Mouse (Mus musculus): ENCODE results near the gene Sfxn3. TPM values are rescaled to one million over a fixed set of nuclear protein-coding genes. Genes with fewer than 3 reads are reported as not detected.
"Not testable (repeated sequence)": the region's sequence is repeated elsewhere in the genome, so short reads cannot be mapped to it uniquely, and the experiment has no call there.

The Sfxn3 gene
- total RNA-seq, 2 experiments from 2014 or later = 50.1 to 51.8 TPM

GRCm38 (mm10) chr19:45017216-45017771 is 30.0 kb upstream of the Sfxn3 start:
- peak; percentile 69 for DNase-seq (ENCODE audit: low spot score in 2 of 2)

- peak; percentile 93 to 94 for DNase-seq (ENCODE audit: low spot score in 2 of 2)
Observed at GRCm38 (mm10) chr19:45017909-45018308, 29.4 kb upstream of the Sfxn3 start.

GRCm38 (mm10) chr19:45018351-45018831 is 28.9 kb upstream of the Sfxn3 start:
- no peak for DNase-seq (ENCODE audit: low spot score in 2 of 2)

DNA sequence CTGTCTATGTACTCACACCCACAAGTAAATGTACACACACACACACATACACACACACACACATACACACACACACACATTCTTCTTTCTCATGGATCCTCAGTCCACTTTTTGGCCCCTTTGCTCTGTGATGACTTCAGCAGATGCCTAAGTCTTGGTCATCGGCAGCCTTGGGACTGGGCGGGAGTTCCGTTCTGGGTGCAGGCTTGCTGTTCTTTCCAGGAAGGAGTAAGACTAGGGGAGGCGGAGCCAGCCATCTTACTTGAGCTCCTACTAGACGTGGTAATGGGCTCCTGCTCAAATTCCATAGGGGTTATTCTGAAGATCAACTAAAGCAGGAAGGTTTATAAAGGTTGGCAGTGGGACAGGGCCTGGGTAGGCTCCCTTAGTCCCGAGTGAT is 27.0 kb upstream of the Sfxn3 start:
- peak in 1 of 2 experiments; percentile 51 for DNase-seq (ENCODE audit: low spot score in 2 of 2)

DNA sequence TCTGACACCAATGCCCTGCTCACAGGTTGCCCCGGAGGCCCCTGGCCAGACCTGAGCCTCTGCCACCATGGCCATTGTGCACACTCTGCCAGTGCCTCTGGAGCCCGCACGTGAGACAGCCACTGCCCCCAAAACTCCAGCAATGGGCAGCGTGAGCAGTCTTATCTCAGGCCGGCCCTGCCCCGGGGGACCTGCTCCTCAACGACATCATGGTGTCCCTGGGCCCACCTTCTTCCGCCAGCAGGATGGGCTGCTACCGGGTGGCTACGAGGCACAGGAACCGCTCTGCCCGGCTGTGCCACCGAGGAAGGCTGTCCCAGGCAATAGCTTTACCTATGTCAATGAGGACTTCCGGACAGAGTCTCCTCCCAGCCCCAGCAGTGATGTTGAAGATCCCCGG is 25.9 kb upstream of the Sfxn3 start:
- no peak for DNase-seq (ENCODE audit: low spot score in 2 of 2)

- no peak for DNase-seq (ENCODE audit: low spot score in 2 of 2)
Observed at GRCm38 (mm10) chr19:45023993-45024392, 23.3 kb upstream of the Sfxn3 start.

DNA sequence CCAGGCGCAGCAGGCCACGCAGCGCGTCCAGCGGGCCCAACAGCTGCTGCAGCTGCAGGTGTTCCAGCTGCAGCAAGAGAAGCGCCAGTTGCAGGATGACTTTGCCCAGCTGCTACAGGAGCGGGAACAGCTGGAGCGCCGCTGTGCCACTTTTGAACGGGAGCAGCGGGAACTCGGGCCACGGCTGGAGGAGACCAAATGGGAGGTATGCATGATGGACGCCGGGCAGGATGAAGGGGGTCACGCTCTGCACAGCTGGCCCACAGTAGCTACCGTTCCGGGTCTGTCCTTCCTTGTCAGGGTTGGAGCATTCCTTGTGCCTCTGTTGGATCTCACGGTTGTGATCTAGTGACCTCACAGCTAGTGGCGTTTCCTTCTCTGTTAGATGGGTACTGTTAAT is 22.5 kb upstream of the Sfxn3 start:
- DNase-seq (ENCODE audit: low spot score in 2 of 2) = no peak

GRCm38 (mm10) chr19:45025937-45026568 is 21.2 kb upstream of the Sfxn3 start:
- no peak for DNase-seq (ENCODE audit: low spot score in 2 of 2)

DNA sequence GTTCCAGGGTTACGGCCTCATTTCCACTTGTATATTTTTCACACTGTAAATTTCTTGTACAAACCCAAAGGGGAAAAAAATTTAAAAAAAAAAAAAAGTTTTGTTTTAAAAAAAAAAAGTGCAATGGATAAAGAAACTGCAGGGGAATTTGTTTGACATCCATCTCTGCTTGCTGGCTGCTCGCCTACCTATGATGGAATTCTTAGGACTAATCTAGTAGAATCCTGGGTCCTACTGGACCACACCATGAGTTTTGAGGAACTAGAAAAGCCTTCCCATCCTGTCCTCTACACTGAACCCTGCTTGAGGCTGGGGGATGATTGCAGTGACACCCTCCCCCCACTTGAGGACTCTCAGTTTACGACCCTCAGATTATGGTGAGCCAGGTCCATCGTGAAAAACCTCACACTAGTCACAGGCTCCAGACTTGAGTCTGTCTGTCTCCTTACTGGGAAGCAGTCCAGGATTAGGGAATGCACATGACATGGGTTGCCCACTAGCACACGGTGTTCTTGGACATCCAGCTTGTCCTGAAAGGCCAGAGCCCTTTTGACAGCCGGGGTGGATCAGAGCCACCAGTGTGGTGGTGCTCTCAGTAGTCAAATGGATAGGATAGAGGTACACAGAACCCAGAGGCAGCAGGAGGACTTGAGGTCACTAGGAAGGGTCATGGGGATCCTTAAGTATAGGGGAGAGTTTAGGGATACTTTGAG is 20.2 kb upstream of the Sfxn3 start:
- DNase-seq (ENCODE audit: low spot score in 2 of 2) = no peak

GRCm38 (mm10) chr19:45027848-45028247 is 19.5 kb upstream of the Sfxn3 start:
- no peak for DNase-seq (ENCODE audit: low spot score in 2 of 2)

DNA sequence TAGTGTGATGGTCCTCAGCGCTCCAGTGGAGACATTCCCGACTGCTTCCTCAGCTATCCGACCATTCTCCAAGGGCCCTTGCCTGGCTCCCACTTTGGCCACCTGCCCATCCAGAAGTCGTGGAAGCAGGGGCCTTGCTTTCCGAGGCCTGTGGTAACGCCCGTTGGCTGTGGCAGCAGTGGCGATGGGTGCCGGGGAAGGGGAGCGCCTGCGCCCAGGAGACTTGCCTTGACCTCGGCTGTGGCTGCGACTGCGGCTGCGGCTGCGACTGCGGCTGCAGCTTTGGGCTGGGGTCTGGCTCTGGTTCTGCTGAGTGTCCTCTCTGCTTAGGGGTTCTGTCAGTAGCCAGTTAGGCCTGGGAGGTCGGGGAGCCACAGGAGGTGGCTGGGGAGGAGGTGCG is 18.6 kb upstream of the Sfxn3 start:
- no peak for DNase-seq (ENCODE audit: low spot score in 2 of 2)

GRCm38 (mm10) chr19:45029571-45029970 is 17.7 kb upstream of the Sfxn3 start:
- no peak for DNase-seq (ENCODE audit: low spot score in 2 of 2)

- DNase-seq (ENCODE audit: low spot score in 2 of 2) = peak; percentile 65 to 68
Observed at GRCm38 (mm10) chr19:45030111-45030510, 17.2 kb upstream of the Sfxn3 start.

DNA sequence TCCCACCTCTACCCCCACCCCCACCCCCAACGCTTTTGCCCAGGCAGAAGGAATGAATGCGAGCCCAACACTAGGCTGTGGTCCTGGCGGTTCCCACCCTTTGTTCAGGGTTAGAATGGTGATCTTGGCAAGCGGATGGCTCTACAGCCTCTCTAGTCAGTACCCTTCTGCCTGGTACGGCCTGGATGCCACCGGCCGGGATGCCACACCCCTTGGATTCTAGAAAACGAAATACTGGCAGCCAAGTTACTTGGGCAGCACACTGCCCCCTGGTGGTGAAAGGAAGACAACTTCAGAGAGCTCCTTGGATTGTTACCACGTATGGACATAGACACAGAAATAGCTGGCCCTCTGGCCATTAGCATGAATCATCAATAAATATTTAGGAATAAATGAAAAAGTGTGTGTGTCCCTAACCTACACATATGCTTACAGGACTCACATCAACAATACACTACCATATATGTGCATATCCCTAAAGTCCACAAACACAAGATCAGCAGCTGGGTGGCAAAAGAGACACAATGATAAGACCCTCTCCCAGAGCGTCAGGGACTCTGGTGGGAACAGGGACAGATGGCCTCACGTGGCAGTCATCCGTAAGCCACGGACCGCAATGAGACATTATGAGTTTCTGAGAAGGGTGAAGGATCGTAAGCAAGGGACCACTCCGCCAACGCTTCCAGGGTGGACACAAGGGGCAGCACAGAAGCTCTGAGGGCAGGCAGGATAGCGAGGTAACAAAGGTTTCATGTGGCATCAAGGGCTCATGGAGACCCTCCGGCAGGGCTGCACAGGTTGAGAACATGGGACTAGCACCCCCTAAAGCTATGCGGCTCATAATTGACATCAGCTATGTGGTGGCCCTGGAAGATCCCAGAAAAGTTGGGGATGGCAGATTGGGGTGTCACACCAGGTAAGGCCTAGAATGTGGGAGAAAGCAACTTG is 16.3 kb upstream of the Sfxn3 start:
- DNase-seq (ENCODE audit: low spot score in 2 of 2) = peak; percentile 72 to 73

GRCm38 (mm10) chr19:45031780-45032179 is 15.5 kb upstream of the Sfxn3 start:
- DNase-seq (ENCODE audit: low spot score in 2 of 2) = peak; percentile 75 to 78

- DNase-seq (ENCODE audit: low spot score in 2 of 2) = no peak
Observed at GRCm38 (mm10) chr19:45032570-45033332, 14.6 kb upstream of the Sfxn3 start.

DNA sequence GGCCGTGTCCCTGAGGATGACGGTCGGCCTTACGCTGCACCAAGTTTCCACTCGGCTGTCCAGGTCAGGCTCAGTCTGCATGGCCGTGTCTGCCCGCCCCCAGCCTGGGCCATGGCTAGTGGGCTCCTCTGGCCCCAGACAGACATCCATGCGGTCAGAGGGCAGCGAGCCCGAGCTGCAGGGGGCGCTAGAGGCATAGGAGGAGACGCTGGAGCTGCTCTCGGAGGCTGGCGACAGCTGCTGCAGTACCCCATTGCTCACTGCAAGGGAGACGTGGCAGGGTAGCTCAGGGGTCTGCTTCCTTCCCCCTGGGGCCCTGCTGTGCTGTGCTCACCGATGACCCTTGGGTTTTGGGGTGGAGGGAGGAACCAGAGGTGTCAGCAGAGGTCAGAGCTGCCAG is 10.4 kb upstream of the Sfxn3 start:
- DNase-seq (ENCODE audit: low spot score in 2 of 2) = peak; percentile 68 to 71

- not testable (repeated sequence) for DNase-seq (ENCODE audit: low spot score in 2 of 2)
Observed at GRCm38 (mm10) chr19:45038198-45038597, 9.1 kb upstream of the Sfxn3 start.

GRCm38 (mm10) chr19:45040214-45040613 is 7.1 kb upstream of the Sfxn3 start:
- DNase-seq (ENCODE audit: low spot score in 2 of 2) = no peak

DNA sequence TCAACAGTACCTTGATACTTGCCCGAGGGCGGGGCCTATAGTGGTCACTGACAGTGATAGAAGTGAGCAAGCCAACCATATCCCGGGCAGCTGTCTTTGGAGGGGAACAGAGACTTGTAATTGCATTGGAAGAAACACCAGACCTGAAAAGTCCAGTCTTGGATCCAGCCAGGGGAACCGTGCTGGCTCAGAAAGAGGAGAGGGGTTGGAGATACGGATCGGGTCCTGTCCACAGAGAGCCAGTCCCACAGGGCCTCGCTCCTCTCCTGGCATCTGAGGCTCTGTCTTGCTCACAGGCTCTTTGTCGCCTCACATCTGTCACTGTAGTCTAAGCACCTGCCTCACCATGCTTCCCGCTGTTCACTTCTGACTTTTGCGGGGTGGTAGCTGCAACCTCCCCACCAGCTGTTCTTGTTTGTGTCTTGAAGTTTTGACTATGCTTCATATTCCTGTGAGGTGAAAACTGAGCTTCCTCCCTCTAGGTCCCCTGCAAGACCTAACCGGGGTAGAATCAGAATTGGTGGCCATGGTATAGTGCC is 2.8 kb upstream of the Sfxn3 start:
- DNase-seq (ENCODE audit: low spot score in 2 of 2) = no peak
